Mouse (Mus musculus) stomach, postnatal 0 days (tissue): ENCODE data around the gene Adi1. TPM values are rescaled to one million over a fixed set of nuclear protein-coding genes. Genes with fewer than 3 reads are reported as not detected.

ENCODE experiments used
- ATAC-seq: fragments of 200-750 bp; cut with Nextera tagmentation; 2 replicates; pipeline ENCODE4 v1.8.0; 2017; ENCODE audit not compliant: low FRiP score, low TSS enrichment
- DNase-seq: peaks from one replicate; pipeline ENCODE4 v3.0.0-alpha.2; 2016; ENCODE audit warnings: low spot score
- H3K27ac ChIP-seq: fragments of 300-500 bp; sonication (generic); replicated peaks from 2 replicates; pipeline ENCODE4 v1.5.1; 2014; ENCODE audit warnings: mild to moderate bottlenecking, control low read depth
- H3K27me3 ChIP-seq: fragments of 300-500 bp; sonication (generic); 2 replicates; pipeline ENCODE4 v1.6.1; 2014; ENCODE audit warnings: low read length; ENCODE audit not compliant: control insufficient read depth, insufficient read depth
- H3K36me3 ChIP-seq: fragments of 300-500 bp; sonication (generic); 2 replicates; pipeline ENCODE4 v1.6.1; 2014; ENCODE audit warnings: low read length, mixed read lengths; ENCODE audit not compliant: control insufficient read depth, insufficient read depth
- H3K4me1 ChIP-seq: fragments of 300-500 bp; sonication (generic); replicated peaks from 2 replicates; pipeline ENCODE4 v1.6.1; 2014; ENCODE audit warnings: antibody characterized with exemption; ENCODE audit not compliant: control insufficient read depth, insufficient read depth
- H3K4me2 ChIP-seq: fragments of 300-500 bp; sonication (generic); replicated peaks from 2 replicates; pipeline ENCODE4 v1.6.1; 2014; ENCODE audit warnings: low read depth, mild to moderate bottlenecking, control low read depth, moderate library complexity
- H3K4me3 ChIP-seq: fragments of 300-500 bp; sonication (generic); 2 replicates; pipeline ENCODE4 v1.5.1; 2014; ENCODE audit warnings: low read depth, low read length, control low read depth
- H3K9ac ChIP-seq: fragments of 300-500 bp; sonication (generic); 2 replicates; pipeline ENCODE4 v1.6.1; 2014; ENCODE audit warnings: mild to moderate bottlenecking, low read length, control low read depth, mixed read lengths
- H3K9me3 ChIP-seq: fragments of 300-500 bp; sonication (generic); 2 replicates; pipeline ENCODE4 v1.6.1; 2016; ENCODE audit warnings: low read length; ENCODE audit not compliant: control insufficient read depth
- CTCF ChIP-seq: IDR thresholded peaks from 2 replicates; pipeline ENCODE4 v1.5.1; 2016; ENCODE audit warnings: antibody characterized with exemption, low read depth, mild to moderate bottlenecking, moderate library complexity
- EP300 ChIP-seq: optimal IDR thresholded peaks from 2 replicates; pipeline ENCODE3; 2016; ENCODE audit warnings: antibody characterized with exemption
- WGBS: fragments of 180-500 bp; shearing (Covaris S2); extraction: QIAGEN DNeasy Blood & Tissue Kit; methylation state at CpG from one replicate; pipeline ENCODE4 v1.1.7; 2014; 5-methylcytosine and 5-hydroxymethylcytosine counted together
- polyA plus RNA-seq: library from polyadenylated mRNA; unstranded; fragments of >200 nt; fragmentation: Nextera tagmentation; extraction: Ambion mirVana; gene quantifications from 2 replicates; pipeline ENCODE4 v1.2.1, GENCODE M21; 2015

The Adi1 gene
- polyA plus RNA-seq, 1 experiment from 2014 or later, result 50.9 TPM

GRCm38 (mm10) chr12:28704381-28704780 lies 29.4 kb downstream of the Adi1 start:
- Histone ChIP-seq H3K27ac (no peak overlapping the region), H3K27me3 (no peaks in the 10 kb centered on the region), H3K9ac (no peak overlapping the region), H3K9me3 (no peaks in the 10 kb centered on the region), H3K4me1 (no peaks in the 10 kb centered on the region), H3K4me3 (no peak overlapping the region), H3K4me2 (no peak overlapping the region), H3K36me3 (no peaks in the 10 kb centered on the region)
- no peak for ATAC-seq
- 20% methylated on average over 12 of the region's 12 CpGs for WGBS
- DNase-seq, result no peak
- TF ChIP-seq EP300 (no peak), CTCF (peak; percentile 15; the same call in 1 of the 2 replicates)

DNA sequence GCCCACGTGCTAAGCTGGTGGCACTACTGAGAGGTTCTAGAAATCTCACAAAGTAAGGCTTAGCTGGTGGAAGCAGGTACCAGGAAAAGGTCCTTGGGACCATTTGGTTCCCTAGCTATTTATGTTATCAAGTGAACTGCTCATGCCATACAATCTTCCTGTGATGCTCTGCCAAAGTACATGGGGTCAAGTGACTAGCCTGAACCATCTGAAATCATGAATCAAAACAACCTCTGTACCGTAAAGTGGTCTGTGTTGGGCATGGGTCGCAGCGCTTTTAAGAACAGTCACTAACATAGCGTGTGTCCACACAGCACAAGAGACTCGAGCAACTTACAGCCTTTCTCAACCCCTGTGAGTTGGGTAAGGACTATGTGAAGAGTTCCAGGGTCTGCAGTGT lies 30.2 kb downstream of the Adi1 start:
- Histone ChIP-seq H3K4me3 (no peak overlapping the region), H3K4me2 (no peak overlapping the region), H3K27ac (no peak overlapping the region), H3K27me3 (no peaks in the 10 kb centered on the region), H3K36me3 (no peaks in the 10 kb centered on the region), H3K4me1 (no peaks in the 10 kb centered on the region), H3K9ac (no peak overlapping the region), H3K9me3 (no peaks in the 10 kb centered on the region)
- no peak for TF ChIP-seq EP300
- no peak for TF ChIP-seq CTCF
- DNase-seq (no peak), ATAC-seq (no peak)
- 84% methylated on average over 6 of the region's 6 CpGs for WGBS

GRCm38 (mm10) chr12:28708154-28708553 lies 33.1 kb downstream of the Adi1 start:
- 81% methylated on average over 4 of the region's 4 CpGs for WGBS
- H3K9me3 ChIP-seq, result no peaks in the 10 kb centered on the region
- ATAC-seq (no peak), DNase-seq (no peak)
- H3K4me1 ChIP-seq, result no peaks in the 10 kb centered on the region
- H3K27ac ChIP-seq, result no peak overlapping the region
- no peak overlapping the region for H3K4me3 ChIP-seq
- no peaks in the 10 kb centered on the region for H3K27me3 ChIP-seq
- H3K4me2 ChIP-seq, result no peak overlapping the region
- TF ChIP-seq CTCF (no peak), EP300 (no peak)
- H3K36me3 ChIP-seq, result no peaks in the 10 kb centered on the region; the same call in 1 of the 2 replicates
- no peak overlapping the region for H3K9ac ChIP-seq

DNA sequence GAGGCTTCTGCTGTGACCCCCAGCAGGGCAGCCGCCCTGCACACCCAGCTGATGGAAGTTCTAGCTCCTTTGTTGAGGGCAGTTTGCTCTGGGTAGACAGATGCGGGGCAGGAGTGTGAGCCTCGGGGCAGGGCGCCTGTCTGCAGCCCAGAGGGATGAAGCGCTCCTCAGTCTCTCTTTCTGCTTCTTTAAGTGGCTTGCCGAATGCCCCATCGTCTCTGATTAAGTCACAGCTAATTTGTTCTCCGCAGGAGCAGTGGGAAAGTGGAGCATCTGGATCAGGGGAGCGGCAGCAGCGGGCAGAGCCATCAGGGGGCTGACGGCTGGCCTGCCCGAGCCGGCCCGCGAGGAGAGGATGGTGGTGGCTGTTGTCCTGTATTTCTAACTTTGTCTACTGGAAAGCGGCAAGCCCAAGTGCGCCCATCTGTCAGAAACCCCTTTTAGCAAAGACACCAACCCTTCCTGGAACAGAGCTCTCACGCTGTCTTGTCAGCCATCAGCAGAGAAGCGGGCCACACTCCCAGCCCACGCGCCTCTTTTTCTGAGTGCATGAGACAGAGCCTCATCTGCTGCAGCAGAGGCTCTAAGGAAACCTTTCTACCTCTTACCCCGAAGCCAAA lies 35.6 kb downstream of the Adi1 start:
- H3K4me3 ChIP-seq, result no peak overlapping the region
- DNase-seq (no peak), ATAC-seq (no peak)
- H3K9ac ChIP-seq, result no peak overlapping the region
- H3K9me3 ChIP-seq, result no peaks in the 10 kb centered on the region
- no peak overlapping the region for H3K4me2 ChIP-seq
- H3K27me3 ChIP-seq, result no peaks in the 10 kb centered on the region
- no peak overlapping the region for H3K27ac ChIP-seq
- H3K4me1 ChIP-seq, result no peaks in the 10 kb centered on the region
- H3K36me3 ChIP-seq, result no peaks in the 10 kb centered on the region; the same call in 1 of the 2 replicates
- TF ChIP-seq EP300 (no peak), CTCF (no peak)
- WGBS, result 86% methylated on average over 22 of the region's 22 CpGs

- no peak overlapping the region for H3K4me3 ChIP-seq
- WGBS, result 80% methylated on average over 24 of the region's 24 CpGs
- no peaks in the 10 kb centered on the region for H3K9me3 ChIP-seq
- H3K4me2 ChIP-seq, result no peak overlapping the region
- H3K9ac ChIP-seq, result no peak overlapping the region
- no peak overlapping the region for H3K27ac ChIP-seq
- H3K27me3 ChIP-seq, result no peaks in the 10 kb centered on the region
- H3K4me1 ChIP-seq, result no peaks in the 10 kb centered on the region
- H3K36me3 ChIP-seq, result peaks cover 2% of the 10 kb centered on the region; the same call in 1 of the 2 replicates
- ATAC-seq (no peak), DNase-seq (no peak)
- TF ChIP-seq EP300 (no peak), CTCF (no peak)
Measured at GRCm38 (mm10) chr12:28714822-28715632, 40.0 kb downstream of the Adi1 start.

GRCm38 (mm10) chr12:28717066-28717465 lies 42.0 kb downstream of the Adi1 start:
- no peak for DNase-seq
- WGBS, result 87% methylated on average over 2 of the region's 2 CpGs
- no peaks in the 10 kb centered on the region for H3K27me3 ChIP-seq
- H3K4me3 ChIP-seq, result no peak overlapping the region
- ATAC-seq, result no peak
- no peaks in the 10 kb centered on the region for H3K4me1 ChIP-seq
- TF ChIP-seq CTCF (no peak), EP300 (no peak)
- peaks cover 12% of the 10 kb centered on the region; the same call in 1 of the 2 replicates for H3K36me3 ChIP-seq
- H3K4me2 ChIP-seq, result no peak overlapping the region
- no peaks in the 10 kb centered on the region for H3K9me3 ChIP-seq
- H3K27ac ChIP-seq, result no peak overlapping the region
- no peak overlapping the region for H3K9ac ChIP-seq
